Mouse (Mus musculus) embryo, embryonic 11 days (tissue): ENCODE measurements around the gene Fam185a.

ENCODE experiments used
- DNase-seq: peaks from one replicate; pipeline ENCODE4 v3.0.0-alpha.2; 2015

Gene Fam185a

DNA sequence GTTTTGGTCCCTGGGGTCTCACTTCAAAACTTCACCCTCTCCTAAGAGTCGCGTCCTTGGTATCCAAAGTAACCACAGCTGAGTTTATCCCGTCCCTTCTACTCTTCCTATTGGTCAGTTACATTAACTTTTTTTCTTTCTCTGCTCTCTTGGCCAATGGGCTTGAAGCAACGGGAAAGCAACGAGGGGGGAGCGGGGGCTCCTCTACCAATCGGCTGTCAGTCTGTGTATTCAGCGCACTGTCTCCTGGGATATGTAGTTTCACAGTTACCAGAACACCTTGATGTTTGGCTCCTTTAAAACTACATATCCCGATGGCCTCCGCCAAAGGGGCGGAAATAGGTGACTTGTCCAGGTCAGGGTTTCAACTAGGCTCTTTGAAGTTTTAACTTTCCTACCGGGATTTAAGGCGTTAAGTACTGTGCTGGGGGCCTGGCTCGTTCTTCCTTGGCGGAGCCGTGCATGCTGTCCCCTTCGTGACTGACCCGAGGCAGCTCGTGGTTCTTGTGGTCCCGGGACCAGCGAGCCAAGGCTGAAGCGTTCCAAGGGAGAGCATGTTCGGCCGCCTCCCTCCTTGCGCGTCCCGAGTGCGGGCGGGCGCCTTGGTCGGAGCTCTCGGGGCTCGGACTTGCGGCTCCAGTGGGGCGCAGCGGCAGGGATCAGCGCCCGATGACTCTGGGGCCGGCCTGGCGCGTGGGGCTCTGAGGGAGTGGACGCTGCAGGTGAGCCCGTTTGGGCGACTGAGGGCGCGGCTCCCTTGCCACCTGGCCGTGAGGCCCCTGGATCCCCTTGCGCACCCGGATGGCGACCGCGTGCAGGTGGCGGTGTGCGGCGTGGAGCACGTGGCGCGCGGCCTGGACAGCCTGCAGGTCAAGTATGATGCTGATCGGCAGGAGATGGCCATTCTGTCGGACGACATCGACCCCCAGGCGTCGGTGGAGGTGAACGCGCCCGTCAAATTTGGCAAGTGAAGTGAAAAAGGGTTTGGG lies at the start of gene Fam185a, which contains the start of gene Ccdc146:
Fam185a (plus strand) TSS at position 345 of the 989 bp plus-strand sequence.
Ccdc146 (minus strand) TSS at position 64 of the 989 bp plus-strand sequence.
- peak; percentile 97 for DNase-seq

GRCm38 (mm10) chr5:21376935-21377334 lies 47.8 kb upstream of the Fam185a start:
- DNase-seq = no peak

GRCm38 (mm10) chr5:21378397-21378796 lies 46.4 kb upstream of the Fam185a start:
- no peak for DNase-seq

DNA sequence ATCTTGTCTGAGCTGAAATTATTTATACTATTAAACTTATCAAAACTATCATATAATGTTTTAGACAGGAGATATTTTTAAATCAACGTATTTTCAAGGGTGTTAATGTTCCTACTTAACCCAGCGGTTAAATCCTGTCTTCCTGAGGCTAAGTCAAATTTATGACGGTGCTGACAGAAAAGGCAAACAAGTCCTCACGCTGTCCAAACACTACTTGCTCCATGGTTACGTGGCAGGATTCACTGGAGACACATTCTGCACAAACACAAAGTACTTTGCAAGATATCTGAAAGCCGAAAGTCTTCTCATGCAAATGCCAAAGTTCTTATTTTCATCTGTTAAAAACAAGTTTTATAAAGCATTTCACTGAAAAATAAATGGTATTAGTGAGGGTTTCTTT lies 42.8 kb upstream of the Fam185a start:
- no peak for DNase-seq

GRCm38 (mm10) chr5:21382678-21383077 lies 42.1 kb upstream of the Fam185a start:
- no peak for DNase-seq

- no peak for DNase-seq
Measured at GRCm38 (mm10) chr5:21383392-21384251, 41.1 kb upstream of the Fam185a start.

DNA sequence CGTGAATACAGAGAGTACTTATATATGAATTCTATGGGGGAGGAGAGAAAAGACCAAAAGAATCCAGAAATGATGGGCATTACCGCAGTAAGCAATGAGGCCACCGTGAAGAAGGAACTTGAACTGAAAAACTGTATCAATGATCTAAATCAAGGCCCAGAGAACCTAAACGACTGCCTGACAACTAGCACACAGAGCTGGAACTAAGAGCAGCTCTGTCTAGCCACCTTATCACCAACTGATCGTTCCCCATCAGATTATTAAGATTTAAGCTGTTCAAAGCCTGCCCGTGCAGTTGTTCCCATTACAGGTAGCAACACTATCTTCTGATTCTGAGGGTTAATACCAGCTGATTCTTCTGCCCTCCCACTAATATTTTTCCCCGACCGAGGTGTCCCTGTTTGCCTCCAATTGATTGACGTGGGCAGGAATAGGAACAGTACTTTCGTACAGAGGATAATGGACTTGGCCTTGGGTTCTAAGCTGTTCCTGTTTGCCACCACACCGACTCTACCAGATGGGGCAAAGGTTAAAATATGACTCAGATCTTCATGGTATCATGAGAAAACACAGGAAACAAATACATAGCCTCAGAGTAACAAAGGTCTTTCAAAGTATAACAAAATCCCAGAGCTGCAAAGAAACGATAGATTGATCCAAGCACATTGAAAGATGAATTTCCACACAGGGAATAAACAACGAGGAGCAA lies 40.4 kb upstream of the Fam185a start:
- no peak for DNase-seq

DNA sequence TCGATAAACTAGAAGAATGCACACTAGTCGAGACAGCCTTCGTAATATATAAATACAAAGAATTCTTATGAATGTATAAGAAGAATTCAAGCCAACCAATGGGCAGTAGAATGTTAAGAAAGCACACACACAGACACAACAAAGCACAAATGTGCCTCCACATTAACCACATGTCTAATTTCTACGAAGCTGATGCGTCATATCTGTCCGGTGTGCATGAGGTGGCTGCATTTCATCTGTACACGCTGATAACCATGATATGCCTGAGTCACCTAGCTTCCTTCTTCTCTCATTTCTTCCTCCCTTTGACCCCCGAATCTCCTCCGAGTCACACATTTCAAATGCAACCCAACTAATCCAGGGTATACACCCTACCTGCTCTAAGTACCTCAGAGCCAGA lies 39.8 kb upstream of the Fam185a start:
- no peak for DNase-seq

GRCm38 (mm10) chr5:21386432-21386831 lies 38.3 kb upstream of the Fam185a start:
- DNase-seq = no peak

GRCm38 (mm10) chr5:21387340-21387739 lies 37.4 kb upstream of the Fam185a start:
- no peak for DNase-seq

DNA sequence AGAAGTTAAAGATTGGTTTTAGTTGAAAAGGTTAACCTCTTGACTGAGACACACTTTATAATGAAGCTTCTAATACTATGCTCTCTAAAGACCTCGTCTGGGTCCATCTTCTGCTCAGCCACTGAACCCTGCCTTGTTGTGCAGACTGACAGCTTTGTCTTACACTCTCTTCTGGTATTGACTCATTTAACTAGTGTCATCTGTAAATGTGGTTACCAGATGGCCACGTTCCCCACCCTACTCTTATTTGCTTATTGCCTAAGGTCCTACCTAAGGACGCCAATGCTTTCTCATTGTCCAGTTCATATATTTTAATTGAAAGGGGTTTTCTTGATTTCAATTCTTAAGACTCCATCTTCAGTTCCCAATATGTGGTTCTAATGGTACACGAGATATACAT lies 35.9 kb upstream of the Fam185a start:
- DNase-seq = no peak

DNA sequence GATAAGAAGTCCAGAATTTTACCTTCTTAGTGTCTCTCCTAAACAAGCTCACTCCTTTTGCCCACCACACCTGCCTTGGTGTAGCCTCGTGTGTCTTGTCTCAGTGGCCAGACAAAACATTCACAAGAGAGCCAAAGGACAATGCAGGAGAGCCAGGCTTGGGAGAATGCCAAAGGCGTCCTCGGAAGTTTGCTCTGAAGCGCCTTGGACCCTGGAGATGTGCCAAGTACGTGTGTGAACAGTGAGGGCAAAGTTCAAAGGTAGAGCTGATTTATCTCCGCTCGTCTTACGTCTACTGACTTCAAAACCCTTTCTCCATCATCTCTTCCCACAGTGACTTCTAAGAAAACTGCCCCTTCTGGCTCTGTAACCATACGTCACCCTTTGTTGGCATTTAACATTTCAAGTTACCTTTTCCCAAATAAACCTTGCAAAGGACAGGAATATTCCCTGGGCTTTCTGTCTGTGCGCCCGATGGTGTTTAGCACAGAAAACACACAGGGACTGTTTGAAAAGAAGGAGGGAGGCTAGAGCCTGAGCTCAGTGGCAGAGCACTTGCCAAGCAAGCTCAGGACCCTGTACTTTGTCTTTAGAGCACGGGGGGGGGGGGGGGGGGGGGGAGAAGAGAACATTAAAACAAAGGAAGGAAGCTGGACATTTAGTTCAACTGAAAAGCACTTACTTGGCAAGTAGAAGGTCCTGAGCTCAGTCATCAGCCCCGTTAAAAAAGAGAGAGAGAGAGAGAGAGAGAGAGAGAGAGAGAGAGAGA lies 33.0 kb upstream of the Fam185a start:
- no peak for DNase-seq

DNA sequence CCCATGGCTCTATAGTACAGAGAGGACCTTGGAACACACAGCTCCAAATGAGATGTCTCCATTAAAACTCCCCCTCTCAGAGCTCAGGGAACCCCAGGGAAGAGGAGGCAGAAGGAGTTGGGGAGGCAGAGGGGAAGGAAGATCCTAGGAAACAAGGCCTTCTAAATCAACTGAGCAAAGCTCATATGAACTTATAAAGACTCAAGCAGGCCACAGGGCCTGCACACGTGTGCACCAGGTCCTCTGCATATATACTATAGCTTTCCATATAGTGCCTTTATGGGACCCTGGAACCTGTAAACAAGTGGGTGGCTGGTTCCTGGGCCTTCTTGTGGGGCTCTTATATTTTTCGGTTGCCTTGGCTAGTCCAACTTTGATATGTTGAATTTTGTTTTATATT lies 30.2 kb upstream of the Fam185a start:
- DNase-seq = no peak

GRCm38 (mm10) chr5:21395205-21395840 lies 29.4 kb upstream of the Fam185a start:
- DNase-seq = no peak

DNA sequence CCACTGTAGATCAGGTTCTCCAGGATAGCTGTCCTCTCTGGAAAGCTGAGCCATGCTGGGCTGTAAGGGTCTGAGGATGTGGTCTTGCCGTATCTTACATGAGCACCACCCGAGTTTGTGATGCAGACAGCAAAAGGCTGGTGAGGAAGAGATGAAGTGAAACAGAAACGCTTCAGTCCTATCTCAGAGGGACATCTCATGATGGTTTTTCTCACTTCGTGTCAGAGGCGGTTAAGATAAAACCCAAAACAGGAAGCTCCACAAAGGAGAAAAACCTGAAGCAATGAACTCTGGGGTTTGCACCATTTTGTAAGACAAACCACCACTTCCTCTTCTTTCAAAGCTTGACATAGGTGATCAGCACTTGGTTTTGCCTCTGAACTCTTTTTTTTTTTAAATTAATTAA lies 13.5 kb upstream of the Fam185a start:
- no peak for DNase-seq

- no peak for DNase-seq
Measured at GRCm38 (mm10) chr5:21412056-21412455, 12.7 kb upstream of the Fam185a start.

GRCm38 (mm10) chr5:21413322-21413721 lies 11.4 kb upstream of the Fam185a start:
- no peak for DNase-seq

- DNase-seq = no peak
Measured at GRCm38 (mm10) chr5:21414116-21414820, 10.5 kb upstream of the Fam185a start.

- no peak for DNase-seq
Measured at GRCm38 (mm10) chr5:21418613-21419012, 6.1 kb upstream of the Fam185a start.

DNA sequence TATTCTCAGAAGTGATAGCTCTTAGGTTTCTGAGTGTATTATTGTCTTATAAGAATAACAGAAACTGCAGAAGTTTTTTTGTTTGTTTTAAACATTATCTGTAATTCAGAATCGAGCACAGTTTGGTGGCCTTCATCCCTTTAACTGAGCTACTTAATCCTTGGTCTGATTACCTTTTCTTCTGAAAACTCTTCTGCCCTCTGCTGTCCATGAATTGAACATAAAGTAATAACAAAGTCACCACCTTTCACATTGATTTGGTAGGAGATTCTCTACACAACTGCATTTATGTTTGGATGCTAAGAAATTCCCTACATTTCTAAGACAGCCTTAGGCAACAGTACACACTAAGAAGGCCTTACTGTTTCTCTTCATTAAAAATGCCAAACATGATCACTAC lies 4.1 kb upstream of the Fam185a start:
- DNase-seq = peak; percentile 42

DNA sequence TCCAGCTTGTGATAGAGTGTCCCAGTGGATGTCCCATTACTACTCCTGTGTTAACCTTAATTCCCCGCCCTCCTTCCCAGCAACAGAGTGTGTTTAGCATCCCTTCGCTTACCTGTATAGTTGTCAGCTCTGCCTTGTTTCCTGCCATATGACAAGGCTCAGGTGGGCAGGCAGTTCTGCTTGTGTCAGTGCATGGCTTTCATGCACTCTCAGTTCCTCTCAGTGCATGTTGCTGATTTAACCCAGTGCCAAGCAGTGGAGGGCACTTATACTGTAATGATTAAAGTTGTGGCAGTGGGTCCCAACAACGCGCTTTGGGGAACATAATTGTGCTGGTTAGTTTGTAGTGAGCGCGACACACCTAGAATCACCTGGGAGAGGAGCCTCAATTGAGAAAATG lies 1.9 kb downstream of the Fam185a start:
- no peak for DNase-seq
